Mouse (Mus musculus) cerebellum, adult 11 months (tissue): ENCODE results near the gene Gm3012.
"Not testable (repeated sequence)": the region's sequence is repeated elsewhere in the genome, so short reads cannot be mapped to it uniquely, and the experiment has no call there.

ENCODE experiments used
- DNase-seq: peaks from one replicate; pipeline ENCODE4 v3.0.0; 2022

Gene Gm3012

DNA sequence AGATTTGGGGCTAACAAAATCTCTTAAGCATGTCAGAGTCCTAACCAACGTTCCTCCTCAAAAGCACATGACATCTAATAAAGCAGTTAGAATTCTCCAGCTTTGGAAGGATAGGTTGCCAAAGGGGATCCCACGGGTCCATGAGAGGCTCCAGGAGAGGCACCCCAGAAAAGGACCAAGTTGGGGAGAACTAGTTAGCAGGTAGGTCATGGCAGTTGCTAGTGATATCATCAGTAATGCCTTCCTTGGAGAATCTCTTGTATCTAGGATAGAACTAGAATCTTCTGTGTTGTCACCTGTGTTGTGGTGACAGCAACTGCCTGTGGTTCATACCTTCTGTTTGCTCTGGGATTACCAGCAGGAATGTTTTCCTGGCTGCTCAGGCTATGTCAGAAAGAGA, at the start of gene Gm3012:
Gm3012 (plus strand) TSS at position 301 of the 400 bp plus-strand sequence.
- not testable (repeated sequence) for DNase-seq

GRCm38 (mm10) chr14:3651730-3652129, 17.4 kb downstream of the Gm3012 start, which contains the start of gene Gm3020:
TSS of gene Gm3020 (plus strand) at chr14:3652030.
- not testable (repeated sequence) for DNase-seq

GRCm38 (mm10) chr14:3688483-3688882, 54.2 kb downstream of the Gm3012 start, which contains the start of gene Gm3043:
TSS of gene Gm3043 (plus strand) at chr14:3688783.
- DNase-seq = not testable (repeated sequence)
